Mouse (Mus musculus) forebrain, embryonic 11.5 days (tissue): ENCODE results near the gene Fam57b. TPM values are rescaled to one million over a fixed set of nuclear protein-coding genes. Genes with fewer than 3 reads are reported as not detected.

ENCODE experiments used
- ATAC-seq: fragments of 200-750 bp; cut with Nextera tagmentation; replicated peaks from 2 replicates; pipeline ENCODE4 v1.8.0; 2017; ENCODE audit warnings: moderate TSS enrichment; ENCODE audit not compliant: low FRiP score
- DNase-seq: peaks from one replicate; pipeline ENCODE4 v3.0.0-alpha.2; 2017; ENCODE audit warnings: low spot score
- H3K27ac ChIP-seq: fragments of 300-500 bp; sonication (generic); 2 replicates; pipeline ENCODE4 v1.5.1; 2014; ENCODE audit warnings: low read depth, low read length
- H3K27me3 ChIP-seq: fragments of 300-500 bp; sonication (generic); 2 replicates; pipeline ENCODE4 v1.6.1; 2014; ENCODE audit warnings: mild to moderate bottlenecking, low read length, mixed read lengths; ENCODE audit not compliant: control insufficient read depth, insufficient read depth
- H3K36me3 ChIP-seq: fragments of 300-500 bp; sonication (generic); 2 replicates; pipeline ENCODE4 v1.6.1; 2014; ENCODE audit warnings: mild to moderate bottlenecking, low read length, moderate library complexity, mixed read lengths; ENCODE audit not compliant: control insufficient read depth, insufficient read depth
- H3K4me1 ChIP-seq: fragments of 300-500 bp; sonication (generic); replicated peaks from 2 replicates; pipeline ENCODE4 v1.6.1; 2014; ENCODE audit warnings: low read length, mixed read lengths; ENCODE audit not compliant: control insufficient read depth, insufficient read depth
- H3K4me2 ChIP-seq: fragments of 300-500 bp; sonication (generic); 2 replicates; pipeline ENCODE4 v1.6.1; 2014; ENCODE audit warnings: low read depth, mild to moderate bottlenecking, low read length, moderate library complexity, mixed read lengths; ENCODE audit not compliant: severe bottlenecking
- H3K4me3 ChIP-seq: fragments of 300-500 bp; sonication (generic); 2 replicates; pipeline ENCODE4 v1.5.1; 2014; ENCODE audit warnings: low read depth, low read length
- H3K9ac ChIP-seq: fragments of 300-500 bp; sonication (generic); 2 replicates; pipeline ENCODE4 v1.6.1; 2014; ENCODE audit warnings: low read length
- H3K9me3 ChIP-seq: fragments of 300-500 bp; sonication (generic); 2 replicates; pipeline ENCODE4 v1.6.1; 2016; ENCODE audit warnings: low read length, mixed read lengths; ENCODE audit not compliant: control insufficient read depth
- WGBS: fragments of 180-500 bp; shearing (Covaris S2); extraction: QIAGEN DNeasy Blood & Tissue Kit; methylation state at CpG from one replicate; pipeline ENCODE4 v1.1.7; 2014; 5-methylcytosine and 5-hydroxymethylcytosine counted together
- polyA plus RNA-seq: library from polyadenylated mRNA; unstranded; fragments of >200 nt; fragmentation: Nextera tagmentation; extraction: Ambion mirVana; gene quantifications from 2 replicates; pipeline ENCODE4 v1.2.1, GENCODE M21; 2014

The Fam57b gene
- polyA plus RNA-seq, 1 experiment from 2014 or later, result 10.2 TPM

GRCm38 (mm10) chr7:126877239-126877638 lies 79.8 kb downstream of the Fam57b start:
- H3K4me1 ChIP-seq, result peaks cover 7% of the 10 kb centered on the region; the same call in 1 of the 2 replicates
- ATAC-seq (no peak), DNase-seq (no peak)
- H3K36me3 ChIP-seq, result peaks cover 33% of the 10 kb centered on the region
- H3K27ac ChIP-seq, result no peak overlapping the region
- H3K4me2 ChIP-seq, result no peak overlapping the region
- H3K4me3 ChIP-seq, result no peak overlapping the region
- 97% methylated on average over 1 of the region's 1 CpGs for WGBS
- H3K9ac ChIP-seq, result no peak overlapping the region
- no peaks in the 10 kb centered on the region for H3K27me3 ChIP-seq
- no peaks in the 10 kb centered on the region for H3K9me3 ChIP-seq

Other genes starting within 250 kb of the Fam57b start
- 175 and 184 TPM in 2 replicates for gene Eif3c, start 231.3 kb upstream of the Fam57b start, polyA plus RNA-seq
- gene Apobr, start 212.7 kb upstream of the Fam57b start, polyA plus RNA-seq, result 0.69 and 0.77 TPM in 2 replicates
- 22.8 and 23.0 TPM in 2 replicates for gene Cln3, start 211.9 kb upstream of the Fam57b start, polyA plus RNA-seq
- not detected in 2 replicates for gene Il27, start 202.7 kb upstream of the Fam57b start, polyA plus RNA-seq
- 1.6 and 3.2 TPM in 2 replicates for gene Nupr1, start 166.8 kb upstream of the Fam57b start, polyA plus RNA-seq
- gene Sgf29, start 148.4 kb upstream of the Fam57b start, polyA plus RNA-seq, result 53.6 and 72.3 TPM in 2 replicates
- gene Sult1a1, start 121.2 kb upstream of the Fam57b start, polyA plus RNA-seq, result 0.21 and 0.52 TPM in 2 replicates
- gene Bola2, start 102.3 kb upstream of the Fam57b start, polyA plus RNA-seq, result 162 and 167 TPM in 2 replicates
- 11.2 and 13.1 TPM in 2 replicates for gene Slx1b, start 101.9 kb upstream of the Fam57b start, polyA plus RNA-seq
- 39.0 and 45.8 TPM in 2 replicates for gene Coro1a, start 89.9 kb upstream of the Fam57b start, polyA plus RNA-seq
- 40.1 and 50.6 TPM in 2 replicates for gene Mapk3, start 38.1 kb upstream of the Fam57b start, polyA plus RNA-seq
- gene Gdpd3, start 31.3 kb upstream of the Fam57b start, polyA plus RNA-seq, result 1.5 and 1.9 TPM in 2 replicates
- gene Ypel3, start 20.7 kb upstream of the Fam57b start, polyA plus RNA-seq, result 63.9 and 80.5 TPM in 2 replicates
- 0.28 and 0.61 TPM in 2 replicates for gene Tbx6, start 16.2 kb upstream of the Fam57b start, polyA plus RNA-seq
- 348 and 392 TPM in 2 replicates for gene Ppp4c, start 5.2 kb upstream of the Fam57b start, polyA plus RNA-seq
- not detected in 2 replicates for gene 4930451I11Rik, start 34.0 kb downstream of the Fam57b start, polyA plus RNA-seq
- gene Doc2a, start 49.7 kb downstream of the Fam57b start, polyA plus RNA-seq, result 9.3 and 11.2 TPM in 2 replicates
- gene Hirip3, start 64.3 kb downstream of the Fam57b start, polyA plus RNA-seq, result 29.9 and 38.8 TPM in 2 replicates
- 117 and 118 TPM in 2 replicates for gene Ino80e, start 64.7 kb downstream of the Fam57b start, polyA plus RNA-seq
- gene Taok2, start 87.0 kb downstream of the Fam57b start, polyA plus RNA-seq, result 43.4 and 44.8 TPM in 2 replicates
- gene Tmem219, start 125.2 kb downstream of the Fam57b start, polyA plus RNA-seq, result 21.3 and 24.4 TPM in 2 replicates
- 26.5 and 28.8 TPM in 2 replicates for gene Kctd13, start 131.2 kb downstream of the Fam57b start, polyA plus RNA-seq
- 0.25 and 0.40 TPM in 2 replicates for gene Asphd1, start 151.9 kb downstream of the Fam57b start, polyA plus RNA-seq
- gene Sez6l2, start 152.9 kb downstream of the Fam57b start, polyA plus RNA-seq, result 6.3 and 6.7 TPM in 2 replicates
- 68.0 and 78.7 TPM in 2 replicates for gene Cdipt, start 178.2 kb downstream of the Fam57b start, polyA plus RNA-seq
- gene Cdiptos, start 178.4 kb downstream of the Fam57b start, polyA plus RNA-seq, result 0.88 and 1.4 TPM in 2 replicates
- gene Mvp, start 217.0 kb downstream of the Fam57b start, polyA plus RNA-seq, result 3.9 and 4.4 TPM in 2 replicates
- not detected in 2 replicates for gene Pagr1b, start 218.8 kb downstream of the Fam57b start, polyA plus RNA-seq
- 60.5 and 72.4 TPM in 2 replicates for gene Pagr1a, start 219.7 kb downstream of the Fam57b start, polyA plus RNA-seq
- 60.9 and 64.7 TPM in 2 replicates for gene Gm42742, start 223.4 kb downstream of the Fam57b start, polyA plus RNA-seq
- gene Prrt2, start 223.5 kb downstream of the Fam57b start, polyA plus RNA-seq, result 9.6 and 10.3 TPM in 2 replicates
- gene Maz, start 229.4 kb downstream of the Fam57b start, polyA plus RNA-seq, result 106 and 132 TPM in 2 replicates
- 207 and 208 TPM in 2 replicates for gene Kif22, start 244.8 kb downstream of the Fam57b start, polyA plus RNA-seq